Mouse (Mus musculus) right cerebral cortex, postnatal 4 days (tissue): ENCODE data around the gene Tnp1.

Experiments used
- DNase-seq: peaks from one replicate; pipeline ENCODE4 v3.0.0-alpha.2; 2022

The Tnp1 gene

DNA sequence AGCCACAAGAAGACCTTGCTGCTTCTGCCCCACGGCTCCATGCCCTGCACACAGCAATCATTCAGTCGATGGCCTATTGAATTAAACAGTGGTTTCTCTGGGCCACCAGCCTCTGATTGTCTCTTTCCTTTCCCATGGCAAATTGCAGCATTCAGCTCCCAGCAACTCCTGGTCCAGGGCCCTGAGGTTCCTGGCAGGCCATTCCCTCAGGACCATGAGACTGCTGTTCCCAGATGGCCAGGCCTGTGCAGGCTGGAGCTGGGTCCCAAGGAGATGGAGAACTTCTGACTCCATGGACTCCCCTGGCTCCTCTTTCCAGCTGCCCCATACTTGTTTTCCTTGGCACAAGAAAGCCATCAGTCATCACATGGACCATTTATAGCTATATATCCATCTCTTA lies 10.8 kb downstream of the Tnp1 start:
- no peak for DNase-seq

DNA sequence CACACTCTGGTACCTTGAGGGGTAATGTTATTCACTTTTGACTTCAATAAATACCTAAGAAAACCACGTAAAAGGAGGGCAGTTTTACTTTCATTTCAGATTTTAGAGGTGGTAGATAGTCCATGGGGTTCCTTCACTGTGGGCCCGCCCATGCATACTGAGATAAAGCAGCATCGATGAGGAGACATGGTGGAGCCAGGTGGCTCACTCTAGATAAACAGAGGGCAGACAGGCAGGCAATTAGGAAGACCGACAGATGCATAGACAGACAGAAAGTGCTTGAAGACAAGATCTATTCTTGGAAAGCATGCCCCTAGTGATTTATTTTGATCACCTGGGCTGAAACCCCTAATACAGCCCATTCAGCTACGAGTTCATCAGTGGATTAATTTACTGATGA lies 13.1 kb downstream of the Tnp1 start:
- no peak for DNase-seq

DNA sequence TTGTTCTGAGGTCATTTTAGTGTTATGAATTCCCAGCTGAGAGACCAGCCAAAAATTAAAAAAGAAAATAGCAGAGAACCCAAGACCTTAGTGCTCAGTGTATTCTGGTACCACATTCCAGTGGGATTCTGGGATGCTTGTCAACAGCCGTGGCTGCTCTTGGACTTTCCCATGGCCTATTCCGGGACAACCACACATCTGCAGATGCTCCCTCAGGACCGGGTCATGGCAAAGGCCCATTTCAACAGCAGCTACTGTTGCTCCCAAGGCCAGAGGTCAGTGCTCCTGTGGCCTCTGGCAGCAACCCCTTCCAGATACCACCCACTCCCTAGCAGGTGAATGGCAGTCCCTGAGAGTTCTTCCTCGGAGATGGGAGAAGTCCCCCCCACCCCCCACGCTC lies 13.7 kb downstream of the Tnp1 start:
- no peak for DNase-seq

DNA sequence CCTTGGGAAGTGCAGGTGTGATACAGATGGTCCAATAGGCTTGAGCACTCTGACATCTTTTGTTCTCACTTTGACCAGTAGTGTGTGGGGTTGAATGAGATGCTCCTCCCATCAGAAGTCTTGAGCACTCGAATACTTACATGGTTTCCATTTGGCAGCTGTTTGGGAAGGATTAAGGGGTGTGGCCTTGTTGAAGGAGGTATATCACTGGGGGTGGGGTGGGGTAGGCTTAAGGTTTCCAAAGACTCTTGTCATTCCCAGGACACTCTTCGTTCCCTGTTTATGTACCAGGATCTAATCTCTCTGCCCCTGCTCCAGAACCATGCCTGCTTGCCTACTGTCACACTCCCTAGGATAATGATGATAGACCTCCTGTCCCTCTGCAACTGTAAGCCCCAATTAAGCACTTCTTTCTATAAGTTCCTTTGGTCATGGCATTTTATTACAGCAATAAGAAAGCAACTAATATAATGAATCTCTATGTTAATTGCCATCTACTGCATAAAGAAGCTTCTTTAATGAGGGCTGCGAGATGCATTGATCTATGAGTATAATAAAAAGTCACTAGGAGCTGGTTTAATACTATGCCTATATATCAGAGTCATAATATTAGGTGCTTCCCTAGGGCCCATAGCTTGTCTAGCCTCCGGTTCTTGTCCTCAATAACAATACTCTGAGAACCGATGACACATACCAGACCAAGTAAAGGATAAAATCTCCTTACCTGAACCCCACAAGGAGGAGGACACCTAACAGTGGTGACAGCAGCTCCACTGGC lies 20.8 kb downstream of the Tnp1 start:
- DNase-seq, result no peak

DNA sequence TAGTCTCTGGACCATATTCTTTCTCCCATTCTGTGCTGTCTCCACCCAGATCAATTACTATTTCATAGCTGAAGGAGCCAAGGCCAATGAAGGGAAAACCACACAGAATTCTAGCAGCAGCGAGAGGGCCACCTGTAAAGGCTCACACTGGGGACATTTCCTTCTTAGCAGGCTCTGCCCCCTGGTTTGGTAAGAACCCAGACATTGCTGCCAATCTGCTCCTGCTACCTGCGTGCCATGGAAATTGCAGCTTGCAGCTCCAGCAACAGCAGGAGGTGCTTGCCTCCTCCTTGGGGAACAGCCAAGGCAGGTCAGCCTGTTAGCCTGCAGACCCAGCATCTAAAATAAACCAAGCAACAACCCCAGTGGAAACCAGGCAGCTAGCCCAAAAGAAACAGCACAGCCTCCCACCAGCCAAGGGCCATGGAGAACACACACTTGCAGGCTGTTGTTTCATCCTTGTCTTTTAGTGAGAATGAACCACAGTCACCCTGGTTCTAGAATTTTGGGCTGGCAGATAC lies 22.7 kb downstream of the Tnp1 start:
- DNase-seq, result no peak

DNA sequence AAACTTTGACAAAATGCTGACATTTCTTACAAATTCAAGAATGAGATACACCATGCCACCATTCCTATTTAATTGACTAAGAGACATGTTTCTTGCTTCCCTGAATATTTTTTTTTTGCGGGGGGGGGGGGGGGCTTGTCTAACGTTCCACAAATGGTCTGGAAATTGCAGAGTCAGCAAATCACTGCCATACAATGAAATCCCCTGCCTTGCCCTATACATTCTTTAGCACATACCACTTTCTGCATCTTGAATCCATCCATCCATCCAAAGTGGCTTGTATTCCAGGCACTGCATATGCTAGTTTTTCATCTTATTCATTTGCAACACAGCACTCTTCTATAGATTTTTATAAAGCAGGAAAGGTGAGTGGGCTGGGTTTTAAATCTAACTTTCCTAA lies 23.5 kb downstream of the Tnp1 start:
- no peak for DNase-seq

DNA sequence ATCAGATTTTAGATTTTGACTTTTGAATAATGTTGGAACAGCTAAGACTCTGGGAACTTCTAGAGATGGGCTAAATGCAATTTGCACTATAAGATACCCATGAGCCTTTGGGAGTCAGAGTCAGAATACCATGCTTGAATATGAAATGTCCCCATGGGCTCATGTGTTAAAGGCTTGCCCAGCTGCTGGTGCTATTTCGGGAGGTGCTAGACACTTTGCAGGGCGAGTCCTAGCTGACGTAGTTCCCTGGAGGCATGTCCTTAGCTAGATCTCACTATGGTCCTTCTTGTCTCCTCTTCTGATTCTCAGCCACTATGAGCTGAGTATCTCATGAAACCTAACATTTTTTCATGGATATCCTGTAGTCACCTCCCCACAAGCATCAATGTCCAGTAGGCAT lies 26.8 kb downstream of the Tnp1 start:
- no peak for DNase-seq

DNA sequence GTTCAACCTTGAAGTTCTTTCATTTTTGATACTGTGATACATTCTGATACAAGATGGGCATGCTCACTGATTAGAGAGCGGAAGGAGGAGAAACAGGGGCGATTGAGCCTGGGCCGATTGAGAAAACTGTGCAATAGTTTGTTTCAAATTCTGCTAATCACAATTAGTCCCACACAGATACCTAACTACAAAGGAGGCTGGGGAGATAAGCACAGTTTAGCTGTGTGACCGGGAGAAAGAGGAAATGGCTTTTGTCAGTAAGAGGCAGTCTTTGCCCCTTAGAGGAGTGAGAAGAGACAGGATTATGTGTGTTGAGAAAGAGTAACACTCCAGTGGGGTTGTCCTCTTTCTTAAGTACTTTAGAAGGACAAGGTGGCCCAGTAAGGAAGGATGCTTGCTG lies 29.0 kb downstream of the Tnp1 start:
- no peak for DNase-seq

DNA sequence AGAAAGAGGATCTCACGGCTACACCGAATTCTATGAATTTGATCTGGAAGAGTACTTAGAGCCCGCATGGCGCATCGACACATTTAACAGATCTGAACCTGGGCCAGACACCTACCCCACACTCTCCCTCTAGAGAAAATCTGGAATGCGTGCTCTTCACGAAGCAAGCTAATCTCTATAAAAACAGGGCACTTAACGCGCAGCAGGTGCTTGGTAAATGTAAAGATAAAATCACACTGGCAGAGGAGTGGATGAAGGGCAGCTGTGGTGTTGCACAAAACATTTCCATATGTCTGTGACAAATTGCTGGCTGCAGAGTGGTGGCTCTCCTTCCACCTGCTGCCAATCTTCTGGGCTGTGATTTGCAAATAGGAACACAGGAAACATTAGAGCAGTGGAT lies 36.8 kb downstream of the Tnp1 start:
- DNase-seq, result no peak

DNA sequence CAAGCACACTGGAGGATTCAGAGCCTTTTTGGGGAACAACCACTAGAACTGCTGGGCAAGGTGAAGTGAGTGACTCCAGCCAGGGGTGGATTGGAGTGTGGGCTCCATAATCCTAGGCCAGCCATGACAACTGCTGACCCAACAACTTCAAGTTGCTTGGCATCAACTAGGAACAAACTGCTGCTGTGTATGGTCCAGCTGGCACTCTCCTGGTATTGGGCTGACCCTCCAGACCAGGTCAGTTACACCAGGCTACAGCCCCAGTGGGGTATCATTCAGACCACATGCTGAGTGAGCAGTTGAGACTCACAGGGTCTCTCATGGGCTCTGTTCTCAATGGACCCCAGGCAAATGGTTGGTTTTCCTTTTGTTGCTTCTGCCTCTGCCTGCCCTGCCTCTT lies 41.5 kb downstream of the Tnp1 start:
- DNase-seq, result no peak

DNA sequence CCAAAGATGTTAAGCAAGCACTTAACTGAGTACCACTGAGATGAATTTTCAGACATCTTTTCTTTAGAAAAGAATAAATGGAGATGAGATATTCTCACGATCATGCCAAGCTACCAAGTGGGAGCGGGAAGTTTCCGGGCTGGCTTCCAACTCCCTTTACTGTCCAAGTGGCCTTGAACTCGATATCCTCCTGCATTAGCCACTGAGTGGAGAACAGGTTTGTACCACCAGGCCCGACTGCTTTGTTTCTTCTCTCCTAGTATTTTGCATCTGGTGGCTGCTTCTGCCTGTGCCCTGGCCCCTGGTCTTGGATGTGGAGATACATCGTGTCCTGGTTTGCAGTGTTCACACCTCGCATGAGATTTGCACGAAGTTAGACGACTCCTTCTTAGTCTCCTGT lies 45.2 kb downstream of the Tnp1 start:
- DNase-seq, result no peak

DNA sequence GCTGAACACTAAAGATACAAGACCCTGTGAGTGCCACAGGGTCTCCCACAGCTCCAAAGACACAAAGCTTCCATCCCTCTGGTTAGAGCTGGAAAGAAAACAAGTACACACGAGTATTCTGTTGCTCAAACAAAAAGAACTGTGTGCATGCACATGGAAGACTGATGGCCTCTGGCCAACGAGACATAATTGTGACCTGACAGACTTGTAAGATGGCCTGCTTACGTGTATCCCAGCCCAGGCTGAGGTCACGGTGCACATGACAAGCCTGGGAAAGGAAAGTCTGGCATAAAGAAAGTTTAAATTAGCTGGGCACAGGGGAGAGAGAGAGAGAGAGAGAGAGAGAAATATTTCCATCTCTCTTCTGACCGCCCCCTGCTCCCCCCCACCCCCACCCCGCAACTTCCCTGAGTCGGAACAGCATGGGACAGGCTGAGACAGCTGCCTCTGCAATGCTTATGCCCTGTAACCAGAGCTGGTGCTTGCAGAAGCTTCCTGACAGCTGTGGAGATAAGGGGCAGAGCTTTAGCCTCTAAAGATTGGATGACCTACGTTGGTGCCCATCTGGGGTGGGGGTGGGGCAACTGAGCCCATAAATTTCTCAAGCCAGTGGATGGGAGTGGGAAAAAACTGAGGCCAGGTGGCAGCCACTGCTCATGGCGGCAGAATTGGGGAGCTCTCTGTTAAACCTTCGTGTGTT lies 46.4 kb downstream of the Tnp1 start:
- DNase-seq, result no peak

DNA sequence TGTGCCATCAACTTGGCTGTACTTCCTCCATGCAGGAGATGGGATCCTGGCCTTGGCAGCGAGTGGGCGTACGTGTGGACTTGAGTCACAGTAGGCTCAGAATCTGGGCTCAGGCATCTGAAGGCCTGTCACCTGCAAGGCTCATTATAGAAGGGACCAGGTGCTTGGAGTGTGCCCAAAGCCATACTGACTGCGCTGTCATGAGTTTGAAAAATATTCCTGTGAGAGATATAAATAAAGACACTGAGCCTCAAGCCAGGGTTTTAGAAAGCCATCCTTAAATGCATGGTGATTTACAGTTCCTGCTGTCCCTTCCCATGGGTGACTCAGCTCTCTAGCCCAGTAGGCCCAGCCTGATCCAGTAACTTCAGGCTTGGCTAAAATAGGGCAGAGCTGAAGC lies 49.3 kb downstream of the Tnp1 start:
- no peak for DNase-seq
